ENCODE assay signal across 8 mouse cellular contexts in genomic region chr19:26607551-26608433, GRCm38 (mm10). TPM values are rescaled to one million over a fixed set of nuclear protein-coding genes. Genes with fewer than 3 reads are reported as not detected.
DNase-seq lines count a peak whose midpoint lies in the region; ATAC-seq and TF ChIP-seq lines count a peak whose summit lies in the region.

No protein-coding gene starts in this region.

- peak overlapping the region; percentile 82 for H3K4me2 ChIP-seq in limb, embryonic 14.5 days (replicated peaks; ENCODE audit: low read depth, low read length, severe bottlenecking)

- 4% methylated on average over 37 of the region's 39 CpGs for WGBS in spleen, adult 2 months
- WGBS in limb, embryonic 14.5 days: 1% methylated on average over 35 of the region's 39 CpGs

- H3K4me1 ChIP-seq in spleen, adult 2 months (ENCODE audit: control insufficient read depth, insufficient read depth, insufficient read length): peaks cover 2% of the 10 kb centered on the region; the same call in 1 of the 2 replicates
- H3K4me1 ChIP-seq in limb, embryonic 14.5 days (ENCODE audit: control insufficient read depth, insufficient read depth, low read length): peaks cover 22% of the 10 kb centered on the region

- TF ChIP-seq POLR2A in spleen, adult 2 months (IDR thresholded peaks at IDR 0.05; ENCODE audit: low read depth, low read length): no peak
- no peak for TF ChIP-seq POLR2A in limb, embryonic 14.5 days (IDR thresholded peaks at IDR 0.05; ENCODE audit: borderline replicate concordance, extremely low read depth, insufficient read depth, insufficient read length)

- peak overlapping the region; percentile 81 for H3K9ac ChIP-seq in limb, embryonic 14.5 days (ENCODE audit: low read depth, low read length, severe bottlenecking)

- H3K27ac ChIP-seq in spleen, adult 2 months (ENCODE audit: insufficient read depth, low read length): peak overlapping the region; percentile 83
- peak overlapping the region; percentile 87 for H3K27ac ChIP-seq in limb, embryonic 14.5 days (replicated peaks; ENCODE audit: low read depth, low read length)

- H3K27me3 ChIP-seq in spleen, adult 2 months (ENCODE audit: control insufficient read depth, insufficient read depth, low read length): no peaks in the 10 kb centered on the region
- H3K27me3 ChIP-seq in limb, embryonic 14.5 days (ENCODE audit: control insufficient read depth, insufficient read depth, low read length): no peaks in the 10 kb centered on the region

- DNase-seq in spleen, adult 2 months (ENCODE audit: low read depth in 1 of 2, low spot score in 2 of 2): no peak
- no peak for DNase-seq in spleen, adult 18-20 months
- peak; percentile 49 for DNase-seq in embryo, embryonic 10.5 days (ENCODE audit: low spot score)
- peak; percentile 97 for DNase-seq in heart, adult 11 months
- DNase-seq in kidney, adult 18-20 months: peak; percentile 73
- peak; percentile 35 for DNase-seq in limb, embryonic 14.5 days (ENCODE audit: low spot score)
- peak; percentile 5 to 14 for DNase-seq in natural killer cell, adult 2 months (ENCODE audit: low spot score in 2 of 2)
- no peak for DNase-seq in yolk sac, embryonic 10.5 days (ENCODE audit: low spot score)

- no peak for TF ChIP-seq CTCF in spleen, adult 2 months (IDR thresholded peaks at IDR 0.05; ENCODE audit: extremely low read depth, insufficient read depth, insufficient read length, insufficient replicate concordance)

- no peaks in the 10 kb centered on the region for H3K9me3 ChIP-seq in limb, embryonic 14.5 days (ENCODE audit: control insufficient read depth, low read length)

- H3K36me3 ChIP-seq in spleen, adult 2 months (ENCODE audit: control insufficient read depth, insufficient read depth, low read length): no peaks in the 10 kb centered on the region
- H3K36me3 ChIP-seq in limb, embryonic 14.5 days (ENCODE audit: control insufficient read depth, insufficient read depth, low read length): no peaks in the 10 kb centered on the region

- H3K4me3 ChIP-seq in spleen, adult 2 months (ENCODE audit: extremely low read depth, insufficient read depth, insufficient read length): peak overlapping the region; percentile 72
- peak overlapping the region; percentile 79 for H3K4me3 ChIP-seq in limb, embryonic 14.5 days (replicated peaks; ENCODE audit: low read length)

- no peak for ATAC-seq in limb, embryonic 14.5 days (ENCODE audit: low FRiP score, low read depth)

RNA-seq across cellular contexts. Expression of gene Smarca2, which starts 2.9 kb away (rescaled TPM):
- 22.7 and 23.4 TPM in 2 replicates for polyA plus RNA-seq in spleen, adult 2 months (2012; rRNA removed)
- 104 TPM in 2 replicates for polyA plus RNA-seq in limb, embryonic 14.5 days (2012; rRNA removed)
- 72.2 and 94.3 TPM in 2 replicates for polyA plus RNA-seq in limb, embryonic 14.5 days (2014; fragmentation: Nextera tagmentation; extraction: Ambion mirVana)

Comparison
In these comparisons a context has a peak if more than half of its experiments do, and no peak if none do; other contexts are left out.
1. DNase-seq: peak in embryo, embryonic 10.5 days (single experiment), heart, adult 11 months (single experiment), kidney, adult 18-20 months (single experiment), limb, embryonic 14.5 days (single experiment) and natural killer cell, adult 2 months (2 of 2); none in spleen, adult 2 months (0 of 2), spleen, adult 18-20 months (0 of 2) and yolk sac, embryonic 10.5 days (single experiment).